Mouse (Mus musculus): ENCODE measurements around the gene Padi1. TPM values are rescaled to one million over a fixed set of nuclear protein-coding genes. Genes with fewer than 3 reads are reported as not detected.

The Padi1 gene
- polyA plus RNA-seq, 1 experiment from 2014 or later: 0.16 TPM

DNA sequence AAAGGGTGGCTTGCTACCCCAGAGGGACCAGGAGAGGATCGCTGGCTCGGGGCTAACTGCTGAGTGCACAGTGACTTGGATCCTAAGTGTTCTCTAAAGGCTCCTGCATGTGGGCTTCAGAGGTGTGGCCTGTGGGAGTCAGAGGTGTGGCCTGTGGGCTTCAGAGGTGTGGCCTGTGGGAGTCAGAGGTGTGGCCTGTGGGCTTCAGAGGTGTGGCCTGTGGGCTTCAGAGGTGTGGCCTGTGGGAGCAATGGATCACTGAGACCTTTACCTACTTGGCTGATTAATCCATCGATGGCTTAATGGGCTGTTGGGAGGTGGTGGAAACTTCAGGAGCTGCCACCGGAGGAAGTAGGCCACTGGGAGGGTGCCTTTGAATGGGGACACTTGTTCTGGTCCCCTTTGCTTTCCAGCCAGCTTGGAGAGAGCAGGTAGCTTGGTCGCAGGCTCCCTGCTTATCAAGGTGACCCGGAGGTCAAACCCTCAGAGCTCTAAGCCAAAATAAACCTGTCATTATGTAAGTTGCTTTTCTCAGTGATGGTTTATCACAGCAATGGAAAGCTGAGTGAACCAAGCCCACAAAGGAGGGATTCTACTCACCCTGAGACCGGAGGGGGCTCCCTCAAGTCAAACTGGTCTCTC lies 14.7 kb upstream of the Padi1 start:
- WGBS: 32% methylated on average over 7 of the region's 7 CpGs
- Histone ChIP-seq H3K9ac (no peak overlapping the region), H3K9me3 (no peaks in the 10 kb centered on the region), H3K27ac (no peak overlapping the region), H3K4me3 (no peak overlapping the region), H3K27me3 (no peaks in the 10 kb centered on the region), H3K36me3 (no peaks in the 10 kb centered on the region), H3K4me2 (no peak overlapping the region), H3K4me1 (0 out of 2 replicates have a peak, but pooled peaks cover 6% of the 10 kb centered on the region)
- ATAC-seq (ENCODE audit: borderline replicate concordance, extremely low read depth, low FRiP score, low TSS enrichment): peak; percentile 46; the same call in 1 of the 2 replicates

DNA sequence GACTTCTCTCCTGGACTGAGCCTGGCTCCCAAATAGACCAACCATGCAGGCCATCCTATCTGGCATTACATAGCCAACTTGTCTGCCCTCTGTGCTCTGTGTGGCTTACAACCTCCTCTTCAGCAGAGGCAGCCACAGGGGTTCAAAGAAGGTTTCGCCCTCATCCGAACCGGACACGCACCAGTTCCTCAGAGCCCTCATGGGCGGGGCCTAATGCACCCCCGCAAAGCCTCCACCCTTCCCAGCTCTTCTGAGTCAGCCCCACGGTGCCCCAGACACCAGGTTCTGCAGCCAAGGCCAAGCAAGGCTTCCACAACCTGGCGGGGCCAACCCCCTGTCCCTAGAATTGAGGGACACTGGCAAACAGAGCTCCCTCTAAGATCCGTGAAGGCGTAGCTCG lies 13.7 kb upstream of the Padi1 start:
- Histone ChIP-seq H3K9me3 (no peaks in the 10 kb centered on the region), H3K9ac (no peak overlapping the region), H3K36me3 (no peaks in the 10 kb centered on the region), H3K4me1 (0 out of 2 replicates have a peak, but pooled peaks cover 6% of the 10 kb centered on the region), H3K27me3 (no peaks in the 10 kb centered on the region), H3K4me3 (no peak overlapping the region), H3K4me2 (no peak overlapping the region), H3K27ac (no peak overlapping the region)
- 81% methylated on average over 11 of the region's 11 CpGs for WGBS
- ATAC-seq (ENCODE audit: borderline replicate concordance, extremely low read depth, low FRiP score, low TSS enrichment): no peak

DNA sequence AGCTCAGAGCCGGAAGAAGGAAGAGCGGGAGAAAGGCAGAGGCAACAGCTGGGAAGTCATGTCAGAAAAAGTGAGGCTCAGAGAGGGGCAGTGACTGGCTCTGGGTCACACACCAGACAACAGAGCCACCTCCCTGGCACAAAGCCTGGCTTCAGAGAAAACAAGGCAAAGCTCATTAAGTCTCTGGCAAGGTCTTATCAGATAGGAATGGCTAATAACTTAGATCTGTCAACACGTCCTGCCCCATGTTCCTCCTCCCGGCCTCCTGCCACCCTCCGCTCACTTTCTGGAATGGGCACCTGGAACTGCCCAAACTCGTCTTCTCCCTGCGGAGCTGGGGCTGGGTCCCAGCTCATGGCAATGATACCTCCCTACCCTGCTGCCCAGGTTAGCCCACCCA lies 12.2 kb upstream of the Padi1 start:
- Histone ChIP-seq H3K4me2 (no peak overlapping the region), H3K9me3 (no peaks in the 10 kb centered on the region), H3K9ac (no peak overlapping the region), H3K4me3 (no peak overlapping the region), H3K4me1 (0 out of 2 replicates have a peak, but pooled peaks cover 6% of the 10 kb centered on the region), H3K27ac (no peak overlapping the region), H3K36me3 (no peaks in the 10 kb centered on the region), H3K27me3 (no peaks in the 10 kb centered on the region)
- ATAC-seq (ENCODE audit: borderline replicate concordance, extremely low read depth, low FRiP score, low TSS enrichment): no peak
- 56% methylated on average over 7 of the region's 7 CpGs for whole genome bisulfite sequencing

DNA sequence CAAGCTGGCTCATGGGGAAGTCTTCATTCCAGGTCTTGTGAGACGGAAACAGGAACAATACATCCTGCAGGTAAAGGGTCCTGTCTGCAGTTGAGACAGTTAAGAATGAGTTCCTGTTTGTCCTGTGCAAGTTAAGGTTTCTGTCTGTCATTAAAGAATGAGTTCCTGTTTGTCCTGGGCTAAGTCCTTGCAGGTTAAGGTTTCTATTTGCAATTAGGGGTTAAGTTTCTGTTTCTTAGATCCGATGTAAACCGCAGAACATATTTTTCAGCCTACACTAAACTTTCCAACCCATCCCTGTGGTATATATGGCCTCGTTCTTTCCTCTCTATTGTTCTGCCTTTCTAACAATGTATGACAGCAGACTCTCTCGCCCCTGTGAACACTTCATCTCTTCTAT lies 11.5 kb upstream of the Padi1 start:
- Histone ChIP-seq H3K4me2 (no peak overlapping the region), H3K9ac (no peak overlapping the region), H3K4me1 (0 out of 2 replicates have a peak, but pooled peaks cover 6% of the 10 kb centered on the region), H3K9me3 (no peaks in the 10 kb centered on the region), H3K36me3 (no peaks in the 10 kb centered on the region), H3K27me3 (no peaks in the 10 kb centered on the region), H3K27ac (no peak overlapping the region), H3K4me3 (no peak overlapping the region)
- WGBS: 70% methylated on average over 5 of the region's 5 CpGs
- no peak for ATAC-seq (ENCODE audit: borderline replicate concordance, extremely low read depth, low FRiP score, low TSS enrichment)

DNA sequence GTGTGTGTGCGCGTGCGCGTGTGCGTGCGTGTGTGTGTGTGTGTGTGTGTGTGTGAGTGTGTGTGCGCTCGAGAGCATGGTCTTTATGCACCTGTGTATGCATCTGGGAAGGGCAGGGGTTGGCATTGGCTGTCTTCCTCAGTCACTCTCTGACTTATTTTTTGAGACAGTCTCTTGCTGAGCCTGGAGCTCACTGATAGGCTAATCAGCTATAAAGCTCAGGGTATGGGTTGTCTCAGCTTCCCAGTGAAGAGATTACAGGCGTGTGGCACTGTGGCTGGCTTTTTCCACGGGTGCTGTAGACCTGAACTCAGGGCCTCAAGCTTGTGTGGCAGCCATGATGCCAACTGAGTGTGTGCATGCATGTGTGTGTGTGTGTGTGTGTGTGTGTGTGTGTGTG lies 9.6 kb upstream of the Padi1 start:
- 0 out of 2 replicates have a peak, but pooled peaks cover 6% of the 10 kb centered on the region for H3K4me1 ChIP-seq
- WGBS: 89% methylated on average over 9 of the region's 10 CpGs
- ATAC-seq (ENCODE audit: borderline replicate concordance, extremely low read depth, low FRiP score, low TSS enrichment): peak; percentile 28; the same call in 1 of the 2 replicates
- H3K4me3 ChIP-seq: no peak overlapping the region
- no peaks in the 10 kb centered on the region for H3K36me3 ChIP-seq
- no peaks in the 10 kb centered on the region for H3K9me3 ChIP-seq
- H3K27me3 ChIP-seq: no peaks in the 10 kb centered on the region
- H3K27ac ChIP-seq: no peak overlapping the region
- H3K4me2 ChIP-seq: no peak overlapping the region
- no peak overlapping the region for H3K9ac ChIP-seq

DNA sequence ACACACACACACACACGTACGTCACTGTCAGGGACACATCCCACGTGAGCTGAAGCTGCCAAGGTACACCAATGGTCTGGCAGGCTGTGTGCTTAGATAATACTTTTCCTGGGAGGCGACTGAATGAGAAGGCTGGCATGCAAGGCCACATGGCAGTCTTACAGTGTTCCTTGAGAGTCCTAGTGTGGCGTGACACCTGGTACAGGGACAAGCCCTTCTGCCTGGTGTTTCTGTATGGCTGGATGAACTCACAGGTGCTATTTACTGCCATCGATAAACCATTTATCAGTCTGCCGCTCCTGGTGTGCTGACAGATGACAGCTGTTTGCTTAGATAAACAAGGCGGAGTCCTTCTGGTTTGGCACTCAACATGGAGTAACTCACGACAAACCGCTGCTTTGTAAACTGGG lies 8.9 kb upstream of the Padi1 start:
- ATAC-seq (ENCODE audit: borderline replicate concordance, extremely low read depth, low FRiP score, low TSS enrichment): no peak
- H3K4me2 ChIP-seq: no peak overlapping the region
- H3K36me3 ChIP-seq: no peaks in the 10 kb centered on the region
- H3K9me3 ChIP-seq: no peaks in the 10 kb centered on the region
- H3K4me1 ChIP-seq: 0 out of 2 replicates have a peak, but pooled peaks cover 6% of the 10 kb centered on the region
- no peaks in the 10 kb centered on the region for H3K27me3 ChIP-seq
- WGBS: 40% methylated on average over 10 of the region's 10 CpGs
- no peak overlapping the region for H3K4me3 ChIP-seq
- no peak overlapping the region for H3K27ac ChIP-seq
- no peak overlapping the region for H3K9ac ChIP-seq

DNA sequence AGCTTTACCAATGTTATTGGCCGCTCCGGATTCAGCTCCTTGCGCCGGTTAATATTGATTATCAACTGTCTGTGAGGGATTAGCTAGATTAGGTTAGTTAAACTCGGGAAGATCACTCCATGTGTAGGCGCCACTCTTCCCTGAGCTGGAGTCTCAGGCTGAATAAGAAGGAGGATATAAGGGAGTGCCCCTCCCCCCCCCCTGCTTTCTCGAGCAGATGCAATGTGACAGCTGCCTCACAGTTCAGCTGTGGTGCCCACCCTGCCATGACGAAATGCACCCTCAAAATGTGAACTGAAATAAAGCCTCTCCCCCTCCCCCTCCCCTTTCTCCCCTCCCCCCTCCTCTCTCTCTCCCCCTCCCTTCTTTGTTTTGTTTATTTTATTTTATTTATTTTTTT lies 8.0 kb upstream of the Padi1 start:
- no peak overlapping the region for H3K27ac ChIP-seq
- H3K9me3 ChIP-seq: no peaks in the 10 kb centered on the region
- H3K27me3 ChIP-seq: no peaks in the 10 kb centered on the region
- 0 out of 2 replicates have a peak, but pooled peaks cover 6% of the 10 kb centered on the region for H3K4me1 ChIP-seq
- WGBS: 46% methylated on average over 8 of the region's 8 CpGs
- H3K36me3 ChIP-seq: no peaks in the 10 kb centered on the region
- no peak overlapping the region for H3K4me3 ChIP-seq
- H3K9ac ChIP-seq: no peak overlapping the region
- ATAC-seq (ENCODE audit: borderline replicate concordance, extremely low read depth, low FRiP score, low TSS enrichment): no peak
- H3K4me2 ChIP-seq: no peak overlapping the region

DNA sequence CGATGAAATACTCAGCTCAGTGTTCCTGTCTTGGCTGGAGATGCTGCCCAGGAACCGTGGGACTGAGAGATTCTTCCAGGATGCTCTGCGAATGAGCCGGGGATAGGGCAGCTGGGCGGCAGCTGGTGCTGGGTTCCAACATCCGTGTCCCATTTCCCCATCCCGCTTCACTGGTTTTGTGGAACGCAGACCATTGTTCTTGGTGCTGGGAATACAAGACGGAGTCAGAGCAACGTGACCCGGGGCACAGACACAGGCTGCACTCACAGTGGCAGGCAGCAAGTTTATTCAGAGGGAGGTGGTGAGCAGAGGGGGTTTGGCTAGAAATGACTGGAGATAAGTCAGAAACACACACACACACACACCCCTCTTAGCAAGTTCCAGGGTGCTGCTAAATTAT lies 3.7 kb upstream of the Padi1 start:
- Histone ChIP-seq H3K4me3 (no peak overlapping the region), H3K36me3 (no peaks in the 10 kb centered on the region), H3K4me2 (no peak overlapping the region), H3K4me1 (no peaks in the 10 kb centered on the region), H3K27ac (no peak overlapping the region), H3K9ac (no peak overlapping the region), H3K27me3 (no peaks in the 10 kb centered on the region), H3K9me3 (no peaks in the 10 kb centered on the region)
- ATAC-seq (ENCODE audit: borderline replicate concordance, extremely low read depth, low FRiP score, low TSS enrichment): no peak
- WGBS: 81% methylated on average over 11 of the region's 11 CpGs

DNA sequence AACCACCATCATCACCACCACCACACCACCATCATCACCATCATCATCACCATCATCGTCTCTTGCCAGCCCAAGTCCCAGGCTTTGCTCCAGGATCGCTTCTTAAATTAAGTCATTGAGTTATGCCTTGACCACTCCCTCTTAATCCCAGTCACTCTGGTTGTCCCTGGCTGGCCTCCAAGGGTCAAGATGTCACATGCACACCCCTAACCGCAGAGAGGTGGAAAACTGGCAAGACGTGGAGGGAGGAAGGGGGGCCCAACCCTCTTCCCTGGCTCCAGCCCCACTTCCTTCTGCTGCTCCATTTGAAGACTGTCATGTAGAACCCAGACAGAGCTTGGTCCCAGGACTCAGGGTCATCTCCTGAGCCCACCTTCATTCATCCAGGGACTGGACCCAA lies 587 bp downstream of the Padi1 start:
- no peak overlapping the region for H3K4me3 ChIP-seq
- WGBS: 45% methylated on average over 4 of the region's 4 CpGs
- ATAC-seq (ENCODE audit: borderline replicate concordance, extremely low read depth, low FRiP score, low TSS enrichment): no peak

DNA sequence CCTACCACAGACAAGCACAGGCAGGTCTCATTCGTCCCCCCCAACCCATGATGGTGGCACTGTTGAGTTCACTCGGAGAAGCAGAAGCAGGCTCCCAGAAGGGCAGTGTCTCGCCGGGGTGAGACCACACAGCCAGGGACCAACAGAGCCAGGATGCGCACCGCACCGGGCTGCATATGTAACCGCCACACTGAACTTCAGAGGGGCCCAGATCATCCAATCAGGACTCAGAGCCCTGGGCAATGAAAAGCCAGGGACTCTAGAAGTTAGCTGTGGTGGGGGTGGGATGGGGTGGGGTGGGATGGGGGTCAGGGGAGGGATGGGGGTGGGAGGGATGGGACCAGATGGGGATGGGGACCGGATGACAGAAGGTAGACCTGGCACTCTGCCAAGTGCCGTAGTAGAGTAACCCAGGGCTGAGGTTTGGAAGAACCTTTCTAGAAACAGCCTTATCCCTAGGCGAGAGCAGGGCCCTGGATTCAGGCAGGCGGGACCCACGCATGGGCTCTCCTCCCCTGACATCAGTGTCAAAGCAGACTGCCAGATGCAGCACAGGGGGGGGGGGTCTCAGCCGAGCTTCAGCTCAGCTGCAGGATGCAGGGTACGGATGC lies 1.8 kb downstream of the Padi1 start:
- H3K36me3 ChIP-seq: no peaks in the 10 kb centered on the region
- no peak overlapping the region for H3K9ac ChIP-seq
- H3K27me3 ChIP-seq: no peaks in the 10 kb centered on the region
- no peak overlapping the region for H3K27ac ChIP-seq
- H3K9me3 ChIP-seq: no peaks in the 10 kb centered on the region
- H3K4me2 ChIP-seq: no peak overlapping the region
- no peak for ATAC-seq (ENCODE audit: borderline replicate concordance, extremely low read depth, low FRiP score, low TSS enrichment)
- no peak overlapping the region for H3K4me3 ChIP-seq
- H3K4me1 ChIP-seq: no peaks in the 10 kb centered on the region
- 59% methylated on average over 15 of the region's 15 CpGs for WGBS

More for the DNA sequence above, 587 bp downstream of the Padi1 start:
- Histone ChIP-seq H3K4me1 (no peaks in the 10 kb centered on the region), H3K36me3 (no peaks in the 10 kb centered on the region), H3K27ac (no peak overlapping the region), H3K27me3 (no peaks in the 10 kb centered on the region), H3K9me3 (no peaks in the 10 kb centered on the region), H3K4me2 (no peak overlapping the region), H3K9ac (no peak overlapping the region)

DNA sequence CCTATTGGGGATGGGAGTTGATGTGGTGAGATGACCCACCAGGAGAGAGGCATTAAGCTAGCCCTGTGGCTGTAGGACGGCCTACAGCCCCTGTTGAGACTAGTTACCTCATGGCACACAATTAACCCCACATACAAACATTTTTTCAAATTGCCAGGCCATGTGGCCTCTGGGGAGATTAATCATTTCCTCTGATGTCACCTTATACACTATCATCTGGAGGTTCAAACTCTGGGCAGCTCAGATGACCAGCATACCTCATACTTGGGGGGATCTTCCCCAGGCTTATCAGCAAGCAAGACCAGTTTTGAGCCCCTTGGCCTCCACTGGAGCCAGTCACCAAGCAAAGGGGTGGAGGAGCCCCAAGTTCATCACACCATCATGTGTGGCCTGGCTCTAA lies 2.7 kb downstream of the Padi1 start:
- H3K4me1 ChIP-seq: no peaks in the 10 kb centered on the region
- WGBS: 74% methylated on average over 1 of the region's 1 CpGs
- H3K4me3 ChIP-seq: no peak overlapping the region
- H3K9ac ChIP-seq: no peak overlapping the region
- H3K27ac ChIP-seq: no peak overlapping the region
- no peaks in the 10 kb centered on the region for H3K27me3 ChIP-seq
- H3K9me3 ChIP-seq: no peaks in the 10 kb centered on the region
- ATAC-seq (ENCODE audit: borderline replicate concordance, extremely low read depth, low FRiP score, low TSS enrichment): no peak
- no peak overlapping the region for H3K4me2 ChIP-seq
- no peaks in the 10 kb centered on the region for H3K36me3 ChIP-seq

DNA sequence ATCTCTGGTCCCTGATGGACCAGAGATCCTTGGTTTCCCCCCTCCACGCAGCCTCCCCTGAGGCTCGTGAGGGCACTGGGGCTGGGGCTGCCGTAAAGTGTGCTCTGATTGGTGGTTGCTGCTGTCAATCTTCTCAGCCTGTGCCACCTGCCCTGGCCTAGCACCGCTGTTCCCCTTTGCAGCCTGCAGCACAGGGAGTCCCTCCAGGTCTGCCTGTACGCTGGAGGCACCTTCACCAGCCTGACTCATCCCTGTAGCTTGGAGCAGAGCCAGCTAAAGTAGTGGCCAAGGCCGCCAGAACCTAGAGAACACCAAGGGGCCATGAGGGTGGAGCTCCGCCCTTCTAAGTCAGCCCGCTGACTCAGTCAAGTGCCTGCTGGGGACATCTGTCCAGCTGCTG lies 7.7 kb downstream of the Padi1 start:
- Histone ChIP-seq H3K27ac (no peak overlapping the region), H3K9ac (no peak overlapping the region), H3K9me3 (no peaks in the 10 kb centered on the region), H3K36me3 (no peaks in the 10 kb centered on the region), H3K4me3 (no peak overlapping the region), H3K27me3 (no peaks in the 10 kb centered on the region), H3K4me1 (no peaks in the 10 kb centered on the region), H3K4me2 (0 out of 2 replicates have a peak overlapping the region, but pooled peaks have one; percentile 16)
- no peak for ATAC-seq (ENCODE audit: borderline replicate concordance, extremely low read depth, low FRiP score, low TSS enrichment)
- WGBS: 21% methylated on average over 8 of the region's 8 CpGs
